Mouse (Mus musculus) erythroblast, embryonic 14.5 days (primary cell): ENCODE measurements around the gene Col20a1.

ENCODE experiments used
- GATA1 ChIP-seq: IDR thresholded peaks from 2 replicates; pipeline ENCODE4 v1.6.1; 2012; ENCODE audit warnings: low read length, inconsistent platforms, mixed read lengths
- TAL1 ChIP-seq: IDR thresholded peaks from 3 replicates; pipeline ENCODE4 v1.6.1; 2012; ENCODE audit warnings: low read length, inconsistent platforms, mixed read lengths

DNA sequence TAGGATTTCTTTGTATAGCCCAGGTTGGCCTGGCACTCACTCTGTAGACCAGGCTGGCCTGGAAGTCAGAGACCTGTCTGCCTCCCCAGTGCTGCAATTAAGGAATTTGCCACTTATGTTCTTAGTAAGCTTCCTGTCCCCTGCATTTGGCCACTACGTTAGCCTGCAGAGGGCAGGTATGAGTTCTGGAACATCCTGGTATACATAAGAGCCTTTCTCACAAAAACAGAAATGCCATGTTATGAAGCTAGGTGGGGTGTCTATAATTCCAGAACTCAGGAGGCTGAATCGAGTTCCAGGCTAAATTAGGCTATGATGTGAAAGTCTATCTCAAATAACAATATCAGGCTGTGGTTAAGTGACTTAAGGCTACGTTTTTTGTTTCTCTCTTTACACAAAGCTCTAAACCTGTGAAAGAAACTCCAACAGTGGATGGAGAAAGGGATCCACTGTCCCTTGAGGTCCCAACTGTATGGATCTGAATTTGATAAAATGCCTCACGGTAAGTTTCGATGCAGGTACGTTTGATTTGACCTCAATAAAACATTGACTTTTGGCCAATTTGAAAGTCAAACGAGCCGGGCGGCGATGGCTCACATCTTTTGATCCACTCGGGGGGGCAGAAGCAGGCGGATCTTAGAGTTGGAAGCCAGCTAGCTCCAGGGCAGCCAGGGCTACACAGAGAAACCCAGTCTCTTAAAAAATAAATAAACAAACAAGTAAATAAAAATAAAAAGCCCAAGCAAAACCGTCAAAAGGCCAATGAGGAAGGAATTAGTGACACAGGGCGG is 20.0 kb upstream of the Col20a1 start:
- TF ChIP-seq GATA1 (no peak), TAL1 (no peak)
